Mouse (Mus musculus): ENCODE results near the gene Nfic.

DNA sequence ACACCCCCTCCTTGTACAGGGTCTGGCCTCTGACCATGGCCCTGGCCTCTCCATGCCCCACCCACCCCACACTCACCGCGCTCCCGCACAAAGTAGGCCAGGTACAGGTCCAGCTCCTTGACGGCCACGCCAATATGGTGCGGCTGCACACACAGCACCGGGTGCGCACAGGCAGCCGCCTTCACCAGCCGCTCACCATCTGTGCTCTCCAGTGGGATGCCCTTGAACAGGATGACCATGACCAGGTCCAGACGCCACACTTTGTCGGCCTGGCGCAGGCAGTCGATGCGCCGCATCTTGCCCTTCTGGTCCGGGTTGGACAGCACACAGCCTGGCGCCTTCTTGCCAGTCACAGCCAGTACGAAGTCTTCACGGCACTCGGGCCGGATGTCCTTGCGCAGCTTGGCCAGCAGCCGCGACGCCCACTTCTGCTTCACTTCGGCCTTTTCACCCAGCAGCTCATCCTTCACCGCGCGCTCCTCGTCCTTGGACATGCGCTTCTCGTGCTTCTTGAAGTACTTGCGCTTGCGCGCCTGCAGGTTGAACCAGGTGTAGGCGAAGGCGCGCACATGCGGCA is 35.2 kb downstream of the Nfic start:
- TF ChIP-seq EP300 (IDR thresholded peaks at IDR 0.05; ENCODE audit: low read depth) (no peak), CTCF (IDR thresholded peaks at IDR 0.05; ENCODE audit: low read depth) (no peak)

Measured in liver, postnatal 0 days (tissue).